Mouse (Mus musculus) neural tube, embryonic 15.5 days (tissue): Measurements from ENCODE around the gene Serpina3f. TPM values are rescaled to one million over a fixed set of nuclear protein-coding genes. Genes with fewer than 3 reads are reported as not detected.

Experiments
- ATAC-seq: fragments of 200-750 bp; cut with Nextera tagmentation; 2 replicates; pipeline ENCODE4 v1.8.0; 2017; ENCODE audit warnings: mild to moderate bottlenecking, moderate TSS enrichment, moderate library complexity; ENCODE audit not compliant: low FRiP score
- H3K27ac ChIP-seq: fragments of 300-500 bp; sonication (generic); replicated peaks from 2 replicates; pipeline ENCODE4 v1.5.1; 2015; ENCODE audit warnings: mild to moderate bottlenecking, inconsistent platforms
- H3K27me3 ChIP-seq: fragments of 300-500 bp; sonication (generic); replicated peaks from 2 replicates; pipeline ENCODE4 v1.6.1; 2015; ENCODE audit warnings: inconsistent platforms
- H3K36me3 ChIP-seq: fragments of 300-500 bp; sonication (generic); 2 replicates; pipeline ENCODE4 v1.6.1; 2015; ENCODE audit warnings: inconsistent platforms
- H3K4me1 ChIP-seq: fragments of 300-500 bp; sonication (generic); 2 replicates; pipeline ENCODE4 v1.6.1; 2015; ENCODE audit warnings: inconsistent platforms
- H3K4me2 ChIP-seq: fragments of 300-500 bp; sonication (generic); 2 replicates; pipeline ENCODE4 v1.6.1; 2015; ENCODE audit warnings: inconsistent platforms, mild to moderate bottlenecking, moderate library complexity
- H3K4me3 ChIP-seq: fragments of 300-500 bp; sonication (generic); replicated peaks from 2 replicates; pipeline ENCODE4 v1.5.1; 2015; ENCODE audit warnings: mild to moderate bottlenecking, inconsistent platforms
- H3K9ac ChIP-seq: fragments of 300-500 bp; sonication (generic); replicated peaks from 2 replicates; pipeline ENCODE4 v1.6.1; 2015; ENCODE audit warnings: mild to moderate bottlenecking, inconsistent platforms
- H3K9me3 ChIP-seq: fragments of 300-500 bp; sonication (generic); replicated peaks from 2 replicates; pipeline ENCODE4 v1.6.1; 2016; ENCODE audit warnings: inconsistent platforms
- WGBS: fragments of 180-500 bp; shearing (Covaris S2); methylation state at CpG from one replicate; pipeline ENCODE4 v1.1.7; 2015; ENCODE audit warnings: mixed read lengths; 5-methylcytosine and 5-hydroxymethylcytosine counted together
- polyA plus RNA-seq: library from polyadenylated mRNA; unstranded; fragments of >200 nt; fragmentation: Nextera tagmentation; extraction: Ambion mirVana; gene quantifications from 2 replicates; pipeline ENCODE4 v1.2.1, GENCODE M21; 2015

Gene Serpina3f
- polyA plus RNA-seq, 1 experiment from 2014 or later = 0.10 TPM

DNA sequence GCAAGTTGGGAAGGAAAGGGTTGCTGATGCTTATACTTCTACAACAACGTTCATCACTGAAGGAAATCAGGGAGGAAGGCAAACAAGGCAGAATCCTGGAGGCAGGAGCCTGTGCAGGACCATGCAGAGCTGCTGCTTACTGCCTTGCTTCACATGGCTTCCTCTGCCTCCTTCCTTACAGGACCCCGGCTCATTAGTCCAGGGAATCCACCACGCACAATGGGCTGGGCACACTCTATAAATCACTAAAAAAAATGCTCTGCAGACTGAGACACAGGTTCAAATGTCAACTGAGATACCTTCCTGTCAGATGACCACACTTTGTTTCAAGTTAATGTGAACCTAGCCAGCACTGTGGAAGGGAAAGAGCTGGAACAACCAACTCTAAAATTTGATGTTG is 46.7 kb downstream of the Serpina3f start:
- no peak overlapping the region for H3K27ac ChIP-seq
- H3K9ac ChIP-seq = no peak overlapping the region
- H3K9me3 ChIP-seq = no peaks in the 10 kb centered on the region
- no peaks in the 10 kb centered on the region for H3K36me3 ChIP-seq
- ATAC-seq = no peak
- H3K4me3 ChIP-seq = no peak overlapping the region
- WGBS = 53% methylated on average over 3 of the region's 3 CpGs
- no peak overlapping the region for H3K4me2 ChIP-seq
- H3K4me1 ChIP-seq = no peaks in the 10 kb centered on the region
- no peaks in the 10 kb centered on the region for H3K27me3 ChIP-seq

DNA sequence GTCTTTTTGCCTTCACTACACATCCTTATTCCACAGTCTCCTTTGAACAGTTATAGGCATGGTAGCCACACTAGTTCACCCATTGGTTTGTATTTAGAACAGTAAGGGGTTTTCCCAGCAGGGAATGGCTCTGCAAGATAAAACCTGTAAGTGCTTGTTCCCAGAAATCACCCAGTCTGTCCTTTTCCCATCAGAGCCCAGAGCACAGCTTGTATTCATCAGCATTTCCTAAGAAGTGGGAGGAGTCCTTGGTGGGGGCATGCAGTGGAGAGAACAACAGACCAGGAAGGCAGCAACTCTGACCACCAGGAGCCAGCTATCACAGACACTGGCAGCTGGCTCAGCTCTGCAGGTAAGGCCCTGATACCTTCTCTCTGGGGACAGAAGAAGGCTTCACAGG is 48.5 kb downstream of the Serpina3f start, which contains the start of gene Serpina3i:
Serpina3i (plus strand) TSS at position 260 of the 400 bp plus-strand sequence.
- Histone ChIP-seq H3K27ac (no peak within 1 kb of the TSS), H3K9me3 (no peaks in the 10 kb centered on the region), H3K4me2 (no peak within 1 kb of the TSS), H3K4me3 (no peak within 1 kb of the TSS), H3K9ac (no peak within 1 kb of the TSS), H3K36me3 (no peaks in the 10 kb centered on the region), H3K4me1 (no peaks in the 10 kb centered on the region), H3K27me3 (no peaks in the 10 kb centered on the region)
- ATAC-seq = no peak

DNA sequence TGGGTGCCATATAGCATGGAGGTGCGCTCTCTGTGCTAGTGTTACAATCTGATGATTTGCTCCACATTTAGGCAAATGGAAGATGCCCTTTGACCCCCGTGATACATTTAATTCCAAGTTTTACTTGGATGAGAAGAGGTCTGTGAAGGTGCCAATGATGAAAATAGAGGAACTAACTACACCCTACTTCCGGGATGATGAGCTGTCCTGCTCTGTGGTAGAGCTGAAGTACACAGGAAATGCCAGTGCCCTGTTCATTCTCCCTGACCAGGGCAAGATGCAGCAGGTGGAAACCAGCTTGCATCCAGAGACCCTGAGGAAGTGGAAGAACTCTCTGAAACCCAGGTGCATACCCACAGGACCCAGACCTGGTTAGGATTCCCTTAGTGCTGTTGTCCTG is 52.0 kb downstream of the Serpina3f start:
- Histone ChIP-seq H3K9me3 (no peaks in the 10 kb centered on the region), H3K27me3 (no peaks in the 10 kb centered on the region), H3K36me3 (no peaks in the 10 kb centered on the region), H3K27ac (no peak overlapping the region), H3K4me1 (no peaks in the 10 kb centered on the region), H3K4me3 (no peak overlapping the region), H3K9ac (no peak overlapping the region), H3K4me2 (no peak overlapping the region)
- no peak for ATAC-seq
- 90% methylated on average over 3 of the region's 3 CpGs for WGBS

Other genes with a start within 250 kb of the Serpina3f start
- gene Serpina11, start 224.6 kb upstream of the Serpina3f start, polyA plus RNA-seq = not detected in 2 replicates
- gene Serpina9, start 200.8 kb upstream of the Serpina3f start, polyA plus RNA-seq = 0.73 TPM in 1 of 2 replicates, not detected in the other
- not detected in 2 replicates for gene Serpina12, start 170.1 kb upstream of the Serpina3f start, polyA plus RNA-seq
- gene Serpina5, start 113.4 kb upstream of the Serpina3f start, polyA plus RNA-seq = not detected in 2 replicates
- gene Serpina3a, start 101.8 kb upstream of the Serpina3f start, polyA plus RNA-seq = not detected in 2 replicates
- gene Serpina3b, start 86.5 kb upstream of the Serpina3f start, polyA plus RNA-seq = not detected in 2 replicates
- not detected in 2 replicates for gene Serpina3c, start 60.7 kb upstream of the Serpina3f start, polyA plus RNA-seq
- 3.8 and 17.8 TPM in 2 replicates for gene Serpina3g, start 21.7 kb downstream of the Serpina3f start, polyA plus RNA-seq
- gene Serpina3i, start 48.6 kb downstream of the Serpina3f start, polyA plus RNA-seq = 0.23 and 4.6 TPM in 2 replicates
- gene Serpina3j, start 100.0 kb downstream of the Serpina3f start, polyA plus RNA-seq = 0.34 TPM in 1 of 2 replicates, not detected in the other
- not detected in 2 replicates for gene Serpina3k, start 123.9 kb downstream of the Serpina3f start, polyA plus RNA-seq
- not detected in 2 replicates for gene Serpina3m, start 123.9 kb downstream of the Serpina3f start, polyA plus RNA-seq
- 2.5 and 2.7 TPM in 2 replicates for gene Serpina3n, start 192.2 kb downstream of the Serpina3f start, polyA plus RNA-seq